Mouse (Mus musculus): ENCODE measurements around the gene Nxn. TPM values are rescaled to one million over a fixed set of nuclear protein-coding genes. Genes with fewer than 3 reads are reported as not detected.

The Nxn gene
- polyA plus RNA-seq, 2 experiments = 1.9 to 2.1 TPM

DNA sequence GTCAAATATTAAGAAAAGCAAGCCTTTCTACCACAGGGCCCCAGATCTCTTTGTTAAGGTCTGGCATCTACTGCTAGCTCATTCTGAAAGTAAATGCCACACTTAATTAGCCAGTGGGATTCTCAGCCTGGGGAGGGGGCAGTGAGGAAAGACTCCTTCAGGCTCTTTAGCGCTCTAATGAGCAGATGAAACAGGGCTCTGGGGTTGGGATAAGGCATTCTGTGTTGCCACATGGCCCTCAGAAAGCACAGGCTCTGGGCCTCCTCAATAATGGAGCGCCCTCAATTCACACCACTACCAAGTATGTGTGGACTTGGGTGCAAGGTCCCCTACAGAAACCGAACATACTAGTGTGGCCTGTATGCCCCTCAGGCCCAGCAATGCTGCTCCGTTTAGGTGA is 13.9 kb downstream of the Nxn start:
- TF ChIP-seq EP300 (IDR thresholded peaks at IDR 0.05; ENCODE audit: low read depth) (no peak), CTCF (IDR thresholded peaks at IDR 0.05; ENCODE audit: low read depth) (no peak)
- Histone ChIP-seq H3K9ac (replicated peaks) (no peak overlapping the region), H3K4me2 (ENCODE audit: low read depth) (no peak overlapping the region), H3K4me3 (ENCODE audit: insufficient read depth in 1 of 2, low read depth in 2 of 2, low read length in 2 of 2) (no peak overlapping the region), H3K9me3 (ENCODE audit: control insufficient read depth, low read length) (no peaks in the 10 kb centered on the region), H3K27me3 (ENCODE audit: control insufficient read depth, insufficient read depth, low read length) (no peaks in the 10 kb centered on the region), H3K27ac (no peak overlapping the region), H3K36me3 (replicated peaks; ENCODE audit: control insufficient read depth, insufficient read depth, low read depth) (no peaks in the 10 kb centered on the region), H3K4me1 (replicated peaks; ENCODE audit: control insufficient read depth in 2 of 2, insufficient read depth in 2 of 2, low read length in 1 of 2) (peaks cover 0 to 1% of the 10 kb centered on the region in 2 experiments; a peak in 1 of 4 replicates)
- DNase-seq (ENCODE audit: low read depth in 3 of 3, low spot score in 3 of 3) = no peak
- WGBS (ENCODE audit: insufficient replicate concordance) = 59% methylated on average over 4 of the region's 4 CpGs
- ATAC-seq (ENCODE audit: insufficient read depth) = no peak

GRCm38 (mm10) chr11:76384307-76384706 is 14.6 kb downstream of the Nxn start:
- Histone ChIP-seq H3K4me1 (replicated peaks; ENCODE audit: control insufficient read depth in 2 of 2, insufficient read depth in 2 of 2, low read length in 1 of 2) (peaks cover 0 to 4% of the 10 kb centered on the region in 2 experiments; a peak in 1 of 4 replicates), H3K4me2 (ENCODE audit: low read depth) (no peak overlapping the region), H3K9ac (replicated peaks) (no peak overlapping the region), H3K9me3 (ENCODE audit: control insufficient read depth, low read length) (no peaks in the 10 kb centered on the region), H3K27ac (no peak overlapping the region), H3K27me3 (ENCODE audit: control insufficient read depth, insufficient read depth, low read length) (no peaks in the 10 kb centered on the region), H3K36me3 (replicated peaks; ENCODE audit: control insufficient read depth, insufficient read depth, low read depth) (no peaks in the 10 kb centered on the region), H3K4me3 (ENCODE audit: insufficient read depth in 1 of 2, low read depth in 2 of 2, low read length in 2 of 2) (no peak overlapping the region)
- DNase-seq (ENCODE audit: low read depth in 3 of 3, low spot score in 3 of 3) (no peak), ATAC-seq (ENCODE audit: insufficient read depth) (no peak)
- no peak for TF ChIP-seq CTCF (IDR thresholded peaks at IDR 0.05; ENCODE audit: low read depth)
- TF ChIP-seq EP300 (IDR thresholded peaks at IDR 0.05; ENCODE audit: low read depth) = no peak
- WGBS (ENCODE audit: insufficient replicate concordance) = 80% methylated on average over 5 of the region's 5 CpGs

DNA sequence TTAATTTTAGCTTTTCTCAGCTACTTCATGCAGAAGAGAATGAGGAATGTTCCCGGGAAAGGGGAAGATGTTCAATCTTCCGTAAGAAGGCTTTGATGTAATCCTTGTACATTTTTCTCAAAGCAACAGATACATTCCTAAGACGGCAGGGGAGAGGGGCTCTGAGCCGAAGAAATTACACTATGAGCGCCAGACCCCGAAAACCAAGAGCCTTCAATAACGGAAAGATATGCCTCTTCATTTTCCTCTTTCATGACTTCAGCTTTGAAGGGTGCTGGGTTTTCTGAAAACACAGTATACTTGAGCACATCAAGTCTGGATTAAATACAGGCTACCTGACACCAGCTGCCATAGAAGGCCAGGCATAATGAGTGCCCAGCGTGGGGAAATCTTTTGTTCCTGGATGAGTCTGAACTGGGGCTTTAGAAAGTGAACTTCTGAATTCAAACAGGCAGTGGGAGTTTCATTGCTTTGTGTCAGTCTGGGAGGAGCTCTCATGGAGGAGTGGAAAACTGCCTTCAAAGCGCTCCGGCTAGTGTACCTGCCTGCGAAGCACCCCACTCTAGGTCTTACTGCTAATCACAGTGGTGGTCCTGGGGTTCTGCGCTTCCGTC is 16.1 kb downstream of the Nxn start:
- Histone ChIP-seq H3K4me2 (ENCODE audit: low read depth) (no peak overlapping the region), H3K36me3 (replicated peaks; ENCODE audit: control insufficient read depth, insufficient read depth, low read depth) (no peaks in the 10 kb centered on the region), H3K9me3 (ENCODE audit: control insufficient read depth, low read length) (no peaks in the 10 kb centered on the region), H3K4me1 (replicated peaks; ENCODE audit: control insufficient read depth in 2 of 2, insufficient read depth in 2 of 2, low read length in 1 of 2) (peaks cover 0 to 4% of the 10 kb centered on the region in 2 experiments; a peak in 1 of 4 replicates), H3K27me3 (ENCODE audit: control insufficient read depth, insufficient read depth, low read length) (no peaks in the 10 kb centered on the region), H3K4me3 (ENCODE audit: insufficient read depth in 1 of 2, low read depth in 2 of 2, low read length in 2 of 2) (no peak overlapping the region), H3K9ac (replicated peaks) (no peak overlapping the region), H3K27ac (no peak overlapping the region)
- DNase-seq (ENCODE audit: low read depth in 3 of 3, low spot score in 3 of 3) = no peak
- 76% methylated on average over 13 of the region's 13 CpGs for WGBS (ENCODE audit: insufficient replicate concordance)
- TF ChIP-seq EP300 (IDR thresholded peaks at IDR 0.05; ENCODE audit: low read depth) (no peak), CTCF (IDR thresholded peaks at IDR 0.05; ENCODE audit: low read depth) (no peak)
- ATAC-seq (ENCODE audit: insufficient read depth) = no peak

DNA sequence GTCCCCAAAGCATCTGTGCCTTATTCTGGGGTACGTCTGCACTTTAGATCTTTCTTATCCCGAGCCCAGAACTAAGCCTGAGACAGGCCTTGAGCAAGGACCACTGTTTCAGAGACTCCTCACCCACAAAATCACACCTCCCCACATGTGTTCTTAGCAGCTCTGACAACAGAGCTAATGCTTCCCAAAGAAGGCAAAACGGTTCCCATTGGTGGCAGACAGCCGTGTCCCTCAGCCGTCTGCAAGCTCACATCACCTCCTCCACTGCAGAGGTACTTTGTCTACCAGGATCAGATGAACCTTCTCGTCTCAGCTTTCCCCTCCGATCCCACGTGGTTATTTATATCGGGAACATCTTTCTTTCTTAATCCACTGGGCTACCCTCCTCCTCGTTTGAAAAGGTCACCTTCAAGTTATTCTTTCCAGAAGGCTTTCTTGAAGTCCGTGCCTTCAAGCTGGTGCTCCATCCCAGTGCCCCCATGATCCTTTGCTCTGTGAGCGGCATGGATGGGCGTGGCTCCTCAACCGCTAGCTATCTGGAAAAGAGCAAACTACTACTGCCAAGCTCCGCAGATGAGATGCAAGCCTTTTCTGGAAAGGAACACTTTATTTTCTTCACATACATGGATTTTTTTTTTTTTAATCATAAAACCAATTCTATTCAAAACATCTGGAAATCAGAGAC is 17.6 kb downstream of the Nxn start:
- DNase-seq (ENCODE audit: low read depth in 3 of 3, low spot score in 3 of 3) (no peak), ATAC-seq (ENCODE audit: insufficient read depth) (no peak)
- WGBS (ENCODE audit: insufficient replicate concordance) = 64% methylated on average over 15 of the region's 15 CpGs

DNA sequence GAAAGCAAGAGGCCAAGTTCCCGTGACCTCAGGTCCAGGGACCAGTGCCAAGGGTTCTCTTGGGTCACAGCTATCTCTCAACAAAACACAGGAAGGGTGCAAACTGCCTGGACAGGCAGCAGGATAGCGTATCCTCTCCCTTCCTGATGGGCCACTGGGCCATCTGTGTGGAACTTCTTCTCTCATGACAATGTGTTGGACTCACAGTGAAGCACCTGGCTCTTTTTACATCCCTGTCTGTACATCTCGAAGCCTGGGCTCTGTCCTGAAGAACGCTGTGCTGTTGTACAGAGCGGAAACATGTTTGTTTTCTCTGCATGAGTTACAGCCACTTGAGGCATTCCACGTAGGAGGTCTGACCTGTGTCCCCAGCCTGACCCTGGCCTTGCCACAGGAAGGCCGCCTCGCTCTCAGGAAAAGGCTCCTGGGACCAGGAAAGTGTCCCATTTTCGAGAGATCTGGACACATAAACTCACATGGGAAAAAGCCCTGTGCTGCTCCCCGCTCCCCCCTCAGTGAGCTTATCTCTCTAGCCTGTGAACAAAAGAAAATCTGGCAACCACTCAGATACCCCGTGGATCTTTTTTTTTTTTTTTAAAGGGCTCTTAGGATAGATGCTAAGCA is 18.9 kb downstream of the Nxn start:
- H3K27me3 ChIP-seq (ENCODE audit: control insufficient read depth, insufficient read depth, low read length) = no peaks in the 10 kb centered on the region
- no peaks in the 10 kb centered on the region for H3K36me3 ChIP-seq (replicated peaks; ENCODE audit: control insufficient read depth, insufficient read depth, low read depth)
- no peak overlapping the region for H3K4me2 ChIP-seq (ENCODE audit: low read depth)
- peaks cover 0 to 4% of the 10 kb centered on the region in 2 experiments; a peak in 1 of 4 replicates for H3K4me1 ChIP-seq (replicated peaks; ENCODE audit: control insufficient read depth in 2 of 2, insufficient read depth in 2 of 2, low read length in 1 of 2)
- H3K9me3 ChIP-seq (ENCODE audit: control insufficient read depth, low read length) = no peaks in the 10 kb centered on the region
- no peak overlapping the region for H3K9ac ChIP-seq (replicated peaks)
- H3K27ac ChIP-seq = no peak overlapping the region
- no peak overlapping the region for H3K4me3 ChIP-seq (ENCODE audit: insufficient read depth in 1 of 2, low read depth in 2 of 2, low read length in 2 of 2)
- WGBS (ENCODE audit: insufficient replicate concordance) = 50% methylated on average over 11 of the region's 11 CpGs
- DNase-seq (ENCODE audit: low read depth in 3 of 3, low spot score in 3 of 3) (no peak), ATAC-seq (ENCODE audit: insufficient read depth) (no peak)
- TF ChIP-seq CTCF (IDR thresholded peaks at IDR 0.05; ENCODE audit: low read depth) (no peak), EP300 (IDR thresholded peaks at IDR 0.05; ENCODE audit: low read depth) (no peak)

More for the DNA sequence above, 17.6 kb downstream of the Nxn start:
- Histone ChIP-seq H3K27me3 (ENCODE audit: control insufficient read depth, insufficient read depth, low read length) (no peaks in the 10 kb centered on the region), H3K4me3 (ENCODE audit: insufficient read depth in 1 of 2, low read depth in 2 of 2, low read length in 2 of 2) (no peak overlapping the region), H3K4me2 (ENCODE audit: low read depth) (no peak overlapping the region), H3K9me3 (ENCODE audit: control insufficient read depth, low read length) (no peaks in the 10 kb centered on the region), H3K4me1 (replicated peaks; ENCODE audit: control insufficient read depth in 2 of 2, insufficient read depth in 2 of 2, low read length in 1 of 2) (peaks cover 0 to 4% of the 10 kb centered on the region in 2 experiments; a peak in 1 of 4 replicates), H3K9ac (replicated peaks) (no peak overlapping the region), H3K27ac (no peak overlapping the region), H3K36me3 (replicated peaks; ENCODE audit: control insufficient read depth, insufficient read depth, low read depth) (no peaks in the 10 kb centered on the region)
- TF ChIP-seq EP300 (IDR thresholded peaks at IDR 0.05; ENCODE audit: low read depth) (no peak), CTCF (IDR thresholded peaks at IDR 0.05; ENCODE audit: low read depth) (no peak)

Data from liver, embryonic 14.5 days (tissue).